Mouse (Mus musculus): ENCODE data around the gene Gm26558. TPM values are rescaled to one million over a fixed set of nuclear protein-coding genes. Genes with fewer than 3 reads are reported as not detected.

The Gm26558 gene
- total and polyA plus RNA-seq, 3 experiments, result 0.24 to 0.81 TPM; not detected in 1

DNA sequence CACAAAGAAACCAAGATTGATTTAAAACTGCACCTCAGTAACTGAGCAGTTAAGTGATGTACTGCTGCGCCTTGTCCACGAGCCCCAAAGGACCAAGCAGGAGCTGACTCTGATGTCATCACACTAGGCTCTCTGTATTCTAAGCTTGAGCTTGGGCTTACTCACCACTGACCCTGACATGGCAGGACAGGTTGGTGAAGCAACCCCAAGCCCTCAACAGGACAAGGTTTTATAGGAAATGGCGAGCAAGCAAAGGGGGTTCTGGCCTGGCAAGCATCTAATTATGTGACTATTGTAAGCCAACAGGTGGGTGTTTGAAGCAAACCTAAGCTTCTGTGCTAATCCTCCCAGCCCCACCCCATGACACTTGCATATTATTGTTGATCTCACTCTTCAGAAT, 38.9 kb upstream of the Gm26558 start:
- H3K4me3 ChIP-seq (ENCODE audit: control insufficient read depth in 1 of 2, insufficient read depth in 1 of 2, low read depth in 2 of 2, low read length in 2 of 2), result no peak overlapping the region
- DNase-seq (ENCODE audit: low read depth, low spot score), result no peak
- no peaks in the 10 kb centered on the region for H3K36me3 ChIP-seq (ENCODE audit: control insufficient read depth in 1 of 2, insufficient read depth in 2 of 2, low read length in 2 of 2)
- no peaks in the 10 kb centered on the region for H3K27me3 ChIP-seq (ENCODE audit: control insufficient read depth in 1 of 2, insufficient read depth in 2 of 2, low read length in 2 of 2)
- H3K9ac ChIP-seq (ENCODE audit: control insufficient read depth, low read depth, low read length, poor library complexity, severe bottlenecking), result no peak overlapping the region
- no peak for TF ChIP-seq BHLHE40 (IDR thresholded peaks at IDR 0.05; ENCODE audit: borderline replicate concordance, low read depth, low read length)
- TF ChIP-seq SIN3A (IDR thresholded peaks at IDR 0.05; ENCODE audit: low read length), result no peak
- no peak for TF ChIP-seq CTCF (IDR thresholded peaks at IDR 0.05 in 2 of 3, conservative IDR thresholded peaks at IDR 0.05 in 1 of 3; ENCODE audit: control insufficient read depth in 1 of 3, insufficient read depth in 1 of 3, low read depth in 2 of 3, low read length in 3 of 3, poor library complexity in 1 of 3, severe bottlenecking in 1 of 3)
- TF ChIP-seq POLR2A (IDR thresholded peaks at IDR 0.05; ENCODE audit: control insufficient read depth in 1 of 2, insufficient read depth in 1 of 2, low read depth in 1 of 2, low read length in 2 of 2, poor library complexity in 1 of 2), result no peak
- no peak for TF ChIP-seq POLR2AphosphoS2 (IDR thresholded peaks at IDR 0.05; ENCODE audit: low read length)
- no peak for TF ChIP-seq SMC3 (IDR thresholded peaks at IDR 0.05; ENCODE audit: low read depth, low read length)
- no peak for TF ChIP-seq CHD1 (IDR thresholded peaks at IDR 0.05; ENCODE audit: low read depth, low read length)
- H3K79me2 ChIP-seq (ENCODE audit: control insufficient read depth, insufficient read depth, low read length, poor library complexity), result no peaks in the 10 kb centered on the region
- peaks cover 0 to 4% of the 10 kb centered on the region in 2 experiments; a peak in 1 of 4 replicates for H3K4me1 ChIP-seq (ENCODE audit: control insufficient read depth in 1 of 2, insufficient read depth in 2 of 2, low read length in 2 of 2)
- H3K27ac ChIP-seq (ENCODE audit: control insufficient read depth, low read depth, low read length), result no peak overlapping the region
- H3K9me3 ChIP-seq (replicated peaks; ENCODE audit: insufficient read depth, low read length), result no peaks in the 10 kb centered on the region

DNA sequence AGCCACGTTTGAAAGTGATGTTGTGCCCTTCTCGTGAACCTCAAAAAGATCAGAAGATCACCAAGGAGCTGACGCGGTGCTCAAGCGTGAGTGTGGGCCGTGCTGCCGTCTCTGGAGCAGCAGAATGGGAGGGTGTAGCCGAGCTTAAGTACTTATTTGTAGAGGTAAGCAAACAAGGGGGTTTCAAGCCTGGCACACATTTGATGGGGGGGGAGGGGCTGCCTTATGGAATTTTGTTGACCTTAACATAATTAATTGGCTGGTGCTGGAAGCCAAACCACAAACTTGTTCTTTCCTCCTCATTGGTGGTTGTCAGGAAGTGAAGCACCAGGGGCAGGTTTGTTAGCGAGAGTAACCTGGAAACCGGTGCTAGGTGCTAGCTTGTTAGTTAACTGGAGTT, 33.8 kb upstream of the Gm26558 start:
- Histone ChIP-seq H3K9ac (ENCODE audit: control insufficient read depth, low read depth, low read length, poor library complexity, severe bottlenecking) (no peak overlapping the region), H3K4me1 (ENCODE audit: control insufficient read depth in 1 of 2, insufficient read depth in 2 of 2, low read length in 2 of 2) (no peaks in the 10 kb centered on the region), H3K4me3 (ENCODE audit: control insufficient read depth in 1 of 2, insufficient read depth in 1 of 2, low read depth in 2 of 2, low read length in 2 of 2) (no peak overlapping the region), H3K79me2 (ENCODE audit: control insufficient read depth, insufficient read depth, low read length, poor library complexity) (no peaks in the 10 kb centered on the region), H3K27ac (ENCODE audit: control insufficient read depth, low read depth, low read length) (no peak overlapping the region), H3K9me3 (replicated peaks; ENCODE audit: insufficient read depth, low read length) (no peaks in the 10 kb centered on the region), H3K36me3 (ENCODE audit: control insufficient read depth in 1 of 2, insufficient read depth in 2 of 2, low read length in 2 of 2) (no peaks in the 10 kb centered on the region; a peak in 1 of 4 replicates), H3K27me3 (ENCODE audit: control insufficient read depth in 1 of 2, insufficient read depth in 2 of 2, low read length in 2 of 2) (no peaks in the 10 kb centered on the region)
- DNase-seq (ENCODE audit: low read depth, low spot score), result no peak
- TF ChIP-seq GABPA (IDR thresholded peaks at IDR 0.05; ENCODE audit: low read depth, low read length) (no peak), MYC (IDR thresholded peaks at IDR 0.05; ENCODE audit: low read depth, low read length) (no peak), MAZ (IDR thresholded peaks at IDR 0.05; ENCODE audit: low read depth, low read length) (no peak), MEF2A (IDR thresholded peaks at IDR 0.05; ENCODE audit: extremely low read depth, insufficient replicate concordance, low read depth, low read length, poor library complexity, severe bottlenecking) (no peak), ZKSCAN1 (IDR thresholded peaks at IDR 0.05; ENCODE audit: low read depth, low read length) (no peak), SIN3A (IDR thresholded peaks at IDR 0.05; ENCODE audit: low read length) (no peak), CHD2 (IDR thresholded peaks at IDR 0.05; ENCODE audit: low read length) (no peak), BHLHE40 (IDR thresholded peaks at IDR 0.05; ENCODE audit: borderline replicate concordance, low read depth, low read length) (no peak), MAFK (IDR thresholded peaks at IDR 0.05; ENCODE audit: borderline replicate concordance, low read depth, low read length) (no peak), ZC3H11A (IDR thresholded peaks at IDR 0.05; ENCODE audit: low read depth, low read length) (no peak), MXI1 (IDR thresholded peaks at IDR 0.05; ENCODE audit: low read depth, low read length) (no peak)
